Mouse (Mus musculus) midbrain, embryonic 13.5 days (tissue): ENCODE measurements at regions not wholly inside any gene's neighbourhood (a gene's known extent, or its start where the extent isn't known, plus 50 kb on each side); places are given as distances from the start of the nearest gene placed in this dataset.

Source experiments
- ATAC-seq: fragments of 200-750 bp; cut with Nextera tagmentation; 2 replicates; pipeline ENCODE4 v1.8.0; 2017; ENCODE audit warnings: mild to moderate bottlenecking, moderate TSS enrichment, moderate library complexity
- H3K27ac ChIP-seq: fragments of 300-500 bp; sonication (generic); 2 replicates; pipeline ENCODE4 v1.5.1; 2015; ENCODE audit warnings: inconsistent platforms, mild to moderate bottlenecking, moderate library complexity
- H3K27me3 ChIP-seq: fragments of 300-500 bp; sonication (generic); 2 replicates; pipeline ENCODE4 v1.6.1; 2015; ENCODE audit warnings: mild to moderate bottlenecking, inconsistent platforms
- H3K36me3 ChIP-seq: fragments of 300-500 bp; sonication (generic); 2 replicates; pipeline ENCODE4 v1.6.1; 2015; ENCODE audit warnings: mild to moderate bottlenecking, inconsistent platforms
- H3K4me1 ChIP-seq: fragments of 300-500 bp; sonication (generic); replicated peaks from 2 replicates; pipeline ENCODE4 v1.6.1; 2015; ENCODE audit warnings: inconsistent platforms
- H3K4me2 ChIP-seq: fragments of 300-500 bp; sonication (generic); replicated peaks from 2 replicates; pipeline ENCODE4 v1.6.1; 2015; ENCODE audit warnings: moderate library complexity, mild to moderate bottlenecking, inconsistent platforms
- H3K4me3 ChIP-seq: fragments of 300-500 bp; sonication (generic); replicated peaks from 2 replicates; pipeline ENCODE4 v1.5.1; 2015; ENCODE audit warnings: mild to moderate bottlenecking, inconsistent platforms
- H3K9ac ChIP-seq: fragments of 300-500 bp; sonication (generic); replicated peaks from 2 replicates; pipeline ENCODE4 v1.6.1; 2015; ENCODE audit warnings: mild to moderate bottlenecking, inconsistent platforms
- H3K9me3 ChIP-seq: fragments of 300-500 bp; sonication (generic); 2 replicates; pipeline ENCODE4 v1.6.1; 2016; ENCODE audit warnings: mild to moderate bottlenecking, inconsistent platforms
- WGBS: fragments of 180-500 bp; shearing (Covaris S2); methylation state at CpG from one replicate; pipeline ENCODE4 v1.1.7; 2015; 5-methylcytosine and 5-hydroxymethylcytosine counted together

GRCm38 (mm10) chr12:69101965-69102364 is 57.0 kb downstream of the Rps29 start:
- no peaks in the 10 kb centered on the region for H3K36me3 ChIP-seq
- H3K27ac ChIP-seq, result no peak overlapping the region
- no peaks in the 10 kb centered on the region for H3K4me1 ChIP-seq
- WGBS, result 81% methylated on average over 3 of the region's 3 CpGs
- no peaks in the 10 kb centered on the region for H3K27me3 ChIP-seq
- ATAC-seq, result no peak
- no peak overlapping the region for H3K4me2 ChIP-seq
- H3K9ac ChIP-seq, result no peak overlapping the region
- no peak overlapping the region for H3K4me3 ChIP-seq
- no peaks in the 10 kb centered on the region for H3K9me3 ChIP-seq

GRCm38 (mm10) chr12:69094856-69095255 is 64.1 kb downstream of the Rps29 start:
- no peak for ATAC-seq
- Histone ChIP-seq H3K4me2 (no peak overlapping the region), H3K9me3 (no peaks in the 10 kb centered on the region), H3K36me3 (no peaks in the 10 kb centered on the region), H3K4me3 (no peak overlapping the region), H3K27ac (no peak overlapping the region), H3K4me1 (no peaks in the 10 kb centered on the region), H3K27me3 (no peaks in the 10 kb centered on the region), H3K9ac (no peak overlapping the region)
- 88% methylated on average over 8 of the region's 8 CpGs for WGBS

- H3K27ac ChIP-seq, result no peak overlapping the region
- no peak overlapping the region for H3K4me2 ChIP-seq
- H3K4me1 ChIP-seq, result no peaks in the 10 kb centered on the region
- no peak for ATAC-seq
- H3K9me3 ChIP-seq, result no peaks in the 10 kb centered on the region
- H3K9ac ChIP-seq, result no peak overlapping the region
- no peaks in the 10 kb centered on the region for H3K27me3 ChIP-seq
- WGBS, result 70% methylated on average over 13 of the region's 13 CpGs
- H3K36me3 ChIP-seq, result no peaks in the 10 kb centered on the region
- H3K4me3 ChIP-seq, result no peak overlapping the region
Measured at GRCm38 (mm10) chr12:69093073-69093797, 65.8 kb downstream of the Rps29 start.

GRCm38 (mm10) chr12:69087928-69088609 is 70.9 kb downstream of the Rps29 start:
- Histone ChIP-seq H3K4me2 (peak overlapping the region; percentile 29), H3K4me1 (peaks cover 16% of the 10 kb centered on the region), H3K9me3 (no peaks in the 10 kb centered on the region), H3K9ac (no peak overlapping the region), H3K36me3 (no peaks in the 10 kb centered on the region), H3K27ac (no peak overlapping the region), H3K27me3 (no peaks in the 10 kb centered on the region), H3K4me3 (0 out of 2 replicates have a peak overlapping the region, but pooled peaks have one; percentile 9)
- ATAC-seq, result peak; percentile 47
- WGBS, result 67% methylated on average over 9 of the region's 9 CpGs

- 0 out of 2 replicates have a peak overlapping the region, but pooled peaks have one; percentile 4 for H3K9ac ChIP-seq
- H3K27ac ChIP-seq, result no peak overlapping the region; the same call in 1 of the 2 replicates
- H3K4me3 ChIP-seq, result peak overlapping the region; percentile 13
- peaks cover 33% of the 10 kb centered on the region for H3K4me1 ChIP-seq
- no peaks in the 10 kb centered on the region for H3K36me3 ChIP-seq
- H3K4me2 ChIP-seq, result peak overlapping the region; percentile 43
- no peak for ATAC-seq
- H3K9me3 ChIP-seq, result no peaks in the 10 kb centered on the region
- no peaks in the 10 kb centered on the region for H3K27me3 ChIP-seq
- 32% methylated on average over 19 of the region's 19 CpGs for WGBS
Measured at GRCm38 (mm10) chr12:69085522-69086179, 73.3 kb downstream of the Rps29 start.

DNA sequence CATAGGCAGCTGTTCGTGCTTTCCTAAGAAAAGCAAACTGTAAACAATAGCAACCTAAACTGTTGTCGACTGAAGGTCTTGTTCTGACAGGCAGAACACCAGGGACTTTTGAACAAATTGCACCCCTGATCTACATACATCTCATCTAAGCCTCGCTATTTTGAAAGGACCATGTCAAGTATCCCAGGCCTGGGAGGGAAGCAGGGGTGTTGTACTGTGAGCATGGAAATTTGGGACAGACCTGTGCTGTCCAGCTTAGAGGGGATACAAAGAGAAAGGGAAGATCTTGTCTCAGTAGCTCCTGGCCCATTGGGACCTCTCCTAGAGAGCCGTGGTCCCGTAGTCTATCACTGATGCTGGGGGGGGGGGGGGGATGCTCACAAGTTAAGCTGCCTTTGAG is 74.3 kb downstream of the Rps29 start:
- 63% methylated on average over 5 of the region's 5 CpGs for WGBS
- Histone ChIP-seq H3K9ac (no peak overlapping the region), H3K27me3 (no peaks in the 10 kb centered on the region), H3K4me3 (no peak overlapping the region), H3K4me1 (peaks cover 33% of the 10 kb centered on the region), H3K9me3 (no peaks in the 10 kb centered on the region), H3K27ac (no peak overlapping the region), H3K4me2 (no peak overlapping the region), H3K36me3 (no peaks in the 10 kb centered on the region)
- ATAC-seq, result no peak

DNA sequence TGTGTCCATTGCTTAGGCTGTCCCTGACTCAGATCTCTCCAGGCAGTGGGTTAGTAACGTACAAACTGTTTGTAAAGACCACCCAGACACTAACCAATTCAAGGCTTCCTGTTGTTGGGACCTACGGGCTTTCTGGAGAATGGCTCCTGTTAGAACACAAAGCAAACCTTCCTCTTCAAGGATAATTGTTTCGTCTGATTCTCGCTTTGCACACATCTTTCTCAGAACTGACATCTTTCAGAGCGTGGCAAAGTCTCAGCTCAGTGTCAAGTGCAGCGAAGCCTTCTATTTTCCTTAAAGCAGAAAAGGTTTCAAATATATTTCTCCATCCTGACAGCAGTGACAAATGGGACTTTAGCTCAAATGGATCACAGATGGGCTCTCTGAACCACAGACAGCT is 76.9 kb downstream of the Rps29 start:
- H3K4me1 ChIP-seq, result peaks cover 33% of the 10 kb centered on the region
- no peaks in the 10 kb centered on the region for H3K27me3 ChIP-seq
- no peak overlapping the region for H3K4me3 ChIP-seq
- H3K4me2 ChIP-seq, result no peak overlapping the region
- H3K27ac ChIP-seq, result no peak overlapping the region
- no peaks in the 10 kb centered on the region for H3K36me3 ChIP-seq
- H3K9me3 ChIP-seq, result no peaks in the 10 kb centered on the region
- ATAC-seq, result no peak
- H3K9ac ChIP-seq, result no peak overlapping the region
- 40% methylated on average over 6 of the region's 6 CpGs for WGBS

- Histone ChIP-seq H3K9ac (no peak overlapping the region), H3K4me2 (no peak overlapping the region), H3K27me3 (no peaks in the 10 kb centered on the region), H3K27ac (no peak overlapping the region), H3K36me3 (no peaks in the 10 kb centered on the region), H3K4me1 (no peaks in the 10 kb centered on the region), H3K4me3 (no peak overlapping the region), H3K9me3 (no peaks in the 10 kb centered on the region)
- 90% methylated on average over 4 of the region's 4 CpGs for WGBS
- ATAC-seq, result no peak
Measured at GRCm38 (mm10) chr12:69039553-69039952, 119.4 kb downstream of the Rps29 start.

DNA sequence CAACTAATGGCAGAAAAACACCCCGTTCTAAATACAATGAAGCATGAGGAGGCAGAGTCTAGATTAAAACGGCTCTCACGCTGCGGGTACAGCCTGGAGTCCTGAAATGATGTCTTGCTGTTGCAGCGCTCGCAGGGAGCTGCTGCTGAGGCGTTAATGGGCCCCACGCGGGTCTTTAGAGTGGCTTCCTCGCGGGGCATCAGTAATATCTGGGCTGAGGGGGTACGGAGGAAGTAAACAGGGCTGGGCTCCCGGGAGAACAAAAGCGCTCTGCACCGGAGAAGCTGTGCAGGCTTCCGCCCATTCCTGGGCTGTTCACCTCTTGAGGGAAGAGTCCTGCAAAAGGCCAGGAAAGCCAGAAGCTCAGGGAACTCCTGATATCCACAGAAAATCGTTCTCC is 135.4 kb downstream of the Rps29 start:
- H3K36me3 ChIP-seq, result no peaks in the 10 kb centered on the region
- H3K4me1 ChIP-seq, result no peaks in the 10 kb centered on the region
- H3K27ac ChIP-seq, result no peak overlapping the region
- ATAC-seq, result no peak
- H3K4me3 ChIP-seq, result no peak overlapping the region
- H3K9me3 ChIP-seq, result no peaks in the 10 kb centered on the region
- H3K4me2 ChIP-seq, result no peak overlapping the region
- 63% methylated on average over 17 of the region's 17 CpGs for WGBS
- no peaks in the 10 kb centered on the region for H3K27me3 ChIP-seq
- H3K9ac ChIP-seq, result no peak overlapping the region

GRCm38 (mm10) chr12:69016705-69017306 is 142.2 kb downstream of the Rps29 start:
- H3K4me2 ChIP-seq, result no peak overlapping the region
- H3K9ac ChIP-seq, result no peak overlapping the region
- 62% methylated on average over 7 of the region's 7 CpGs for WGBS
- H3K9me3 ChIP-seq, result no peaks in the 10 kb centered on the region
- ATAC-seq, result peak; percentile 45; the same call in 1 of the 2 replicates
- H3K4me1 ChIP-seq, result no peaks in the 10 kb centered on the region
- H3K27ac ChIP-seq, result peak overlapping the region; percentile 53; the same call in 1 of the 2 replicates
- H3K27me3 ChIP-seq, result no peaks in the 10 kb centered on the region
- H3K36me3 ChIP-seq, result no peaks in the 10 kb centered on the region
- H3K4me3 ChIP-seq, result no peak overlapping the region

GRCm38 (mm10) chr12:69005141-69005540 is 153.8 kb downstream of the Rps29 start:
- Histone ChIP-seq H3K27ac (no peak overlapping the region), H3K4me2 (no peak overlapping the region), H3K36me3 (no peaks in the 10 kb centered on the region), H3K9me3 (no peaks in the 10 kb centered on the region), H3K4me3 (no peak overlapping the region), H3K27me3 (no peaks in the 10 kb centered on the region), H3K4me1 (no peaks in the 10 kb centered on the region), H3K9ac (no peak overlapping the region)
- ATAC-seq, result no peak

- Histone ChIP-seq H3K4me1 (peaks cover 7% of the 10 kb centered on the region), H3K9ac (no peak overlapping the region), H3K36me3 (no peaks in the 10 kb centered on the region), H3K27ac (no peak overlapping the region), H3K4me3 (no peak overlapping the region), H3K9me3 (no peaks in the 10 kb centered on the region), H3K27me3 (no peaks in the 10 kb centered on the region), H3K4me2 (no peak overlapping the region)
- WGBS, result 88% methylated on average over 5 of the region's 5 CpGs
- no peak for ATAC-seq
Measured at GRCm38 (mm10) chr12:69002106-69002505, 156.9 kb downstream of the Rps29 start.
